Mouse (Mus musculus): Measurements from ENCODE around the gene Rpl7l1.

The Rpl7l1 gene

DNA sequence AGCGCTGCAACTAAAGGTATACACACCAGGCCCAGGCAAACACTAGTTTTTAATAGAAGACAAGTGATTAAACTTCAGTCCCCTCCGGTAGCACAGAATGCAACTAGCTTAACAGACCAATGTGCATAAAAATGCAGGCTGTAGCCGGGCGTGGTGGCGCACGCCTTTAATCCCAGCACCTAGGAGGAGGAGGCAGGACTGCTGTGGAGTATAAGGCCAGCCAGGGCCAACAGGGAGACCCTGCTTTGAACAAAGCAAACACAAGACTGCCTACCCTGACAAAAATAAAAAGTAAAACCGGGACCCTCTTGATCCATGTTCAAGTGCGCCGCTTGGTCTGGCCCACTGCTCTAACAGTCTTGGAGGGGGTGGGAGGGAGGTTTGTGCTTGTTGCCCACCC, 7.4 kb downstream of the Rpl7l1 start:
- DNase-seq (ENCODE audit: low read depth, low spot score), result no peak

DNA sequence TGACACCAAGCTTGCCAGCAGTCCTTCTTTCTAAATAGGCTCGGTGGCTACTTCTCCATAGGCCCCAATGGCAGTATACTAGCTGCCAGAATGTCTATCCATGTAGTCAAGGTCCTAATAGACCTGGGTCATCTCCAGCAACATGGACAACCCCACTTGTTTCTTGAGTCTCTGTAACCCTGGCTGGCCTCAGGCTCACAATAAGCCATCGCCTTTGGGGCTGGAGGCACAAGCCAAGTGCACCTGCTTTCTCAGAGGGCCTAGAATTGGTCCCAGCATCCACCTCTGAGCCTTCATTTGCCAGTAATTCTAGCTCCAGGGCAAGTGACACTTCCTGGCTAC, 8.4 kb downstream of the Rpl7l1 start:
- DNase-seq (ENCODE audit: low read depth, low spot score), result no peak

DNA sequence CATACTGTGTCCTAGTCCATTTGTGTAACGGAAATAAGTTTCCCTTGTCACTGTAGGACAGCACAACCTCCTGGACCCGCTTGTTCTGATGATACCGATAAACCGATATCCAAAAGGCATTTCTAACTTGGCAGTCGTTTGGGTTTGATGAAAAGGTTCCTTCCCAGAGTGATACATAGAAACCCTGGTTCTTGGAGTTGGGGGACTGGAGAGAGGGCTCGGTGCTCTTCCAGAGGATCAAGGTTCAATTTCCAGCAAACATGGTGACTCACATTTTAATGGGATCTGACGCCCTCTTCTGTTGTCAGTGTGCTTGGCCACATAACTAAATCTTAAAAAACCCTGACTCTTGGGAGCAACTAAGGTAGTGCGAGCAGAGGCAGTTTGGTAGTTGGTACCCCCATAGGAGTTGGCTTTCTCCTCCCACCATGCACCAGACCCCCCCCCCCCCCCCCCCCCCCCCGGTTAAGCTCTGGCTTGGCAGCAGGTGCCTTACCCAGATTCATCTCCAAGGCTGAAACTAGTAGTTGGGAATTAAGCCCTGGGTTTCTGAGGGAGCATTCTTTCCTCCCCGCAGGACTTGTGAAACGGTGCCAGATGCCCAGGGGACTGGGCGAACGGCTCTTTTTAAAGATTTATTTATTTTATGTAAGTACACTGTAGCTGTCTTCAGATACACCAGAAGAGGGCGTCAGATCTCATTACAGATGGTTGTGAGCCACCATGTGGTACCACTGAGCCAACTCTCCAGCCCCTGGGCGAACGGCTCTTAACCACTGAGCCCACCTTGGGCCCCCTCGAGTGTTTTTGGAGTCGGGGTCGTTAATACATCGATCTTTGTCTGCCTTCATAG, 9.0 kb downstream of the Rpl7l1 start:
- DNase-seq (ENCODE audit: low read depth, low spot score), result peak; percentile 72

DNA sequence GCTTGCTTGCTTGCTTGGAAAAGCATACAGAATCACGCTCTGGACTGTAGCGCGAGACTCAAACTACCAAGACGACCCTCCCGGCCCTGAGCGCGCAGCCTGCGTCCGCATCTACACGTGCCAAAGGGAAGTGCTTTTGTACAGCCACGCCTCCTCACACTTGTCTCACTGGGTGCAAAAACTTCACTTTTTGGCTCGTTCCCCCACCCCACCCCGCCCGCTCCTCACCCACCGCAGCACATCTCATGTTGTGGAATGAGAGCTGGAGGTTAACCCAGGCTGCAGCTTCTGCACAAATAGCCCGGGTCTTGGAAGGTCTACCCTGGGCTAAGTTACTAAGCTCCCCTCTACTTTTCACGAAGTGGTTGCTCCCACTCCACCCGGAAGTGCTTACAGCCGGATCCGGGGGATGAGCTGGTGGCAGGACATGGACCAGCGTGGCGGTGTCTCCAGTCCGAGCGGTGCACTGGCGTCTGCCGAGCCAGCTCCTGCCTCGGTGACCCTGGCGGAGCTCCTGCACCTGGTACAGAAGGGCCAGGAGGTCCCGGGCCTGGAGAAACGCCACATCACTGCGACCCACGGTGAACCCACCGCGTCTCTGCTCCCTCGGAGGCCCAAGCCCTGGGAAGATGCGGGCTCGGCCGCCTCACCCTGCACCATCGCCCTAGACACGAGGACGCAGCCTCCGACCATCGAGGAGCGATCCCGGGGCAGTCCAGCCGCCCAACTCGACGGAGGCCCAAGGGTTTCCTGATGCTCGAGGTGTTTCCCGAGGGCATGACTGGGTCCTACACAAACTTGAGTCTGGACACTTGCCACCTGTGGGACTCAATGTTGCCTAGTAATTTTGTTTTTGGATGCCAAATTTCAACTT, 9.8 kb downstream of the Rpl7l1 start, which contains the start of gene 2310039H08Rik:
2310039H08Rik (plus strand) TSS at position 232 of the 874 bp plus-strand sequence.
- peak; percentile 96 for DNase-seq (ENCODE audit: low read depth, low spot score)

DNA sequence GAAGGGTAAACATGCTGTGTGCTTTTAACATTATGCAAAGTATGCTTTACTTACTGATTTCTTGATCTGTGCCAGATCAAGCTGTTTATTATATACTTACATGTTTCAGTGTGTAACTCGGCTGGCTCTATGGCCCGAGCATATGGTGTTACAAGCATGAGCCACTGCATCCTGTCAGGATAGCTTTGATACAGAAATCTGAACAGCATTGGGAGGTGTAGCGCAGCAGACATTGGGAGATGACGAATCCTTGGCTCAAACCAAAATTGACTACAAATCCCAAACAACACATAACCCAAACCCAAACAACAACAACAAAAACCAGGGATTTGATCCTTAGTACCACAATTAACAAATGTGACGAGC, 10.5 kb downstream of the Rpl7l1 start:
- DNase-seq (ENCODE audit: low read depth, low spot score), result no peak

DNA sequence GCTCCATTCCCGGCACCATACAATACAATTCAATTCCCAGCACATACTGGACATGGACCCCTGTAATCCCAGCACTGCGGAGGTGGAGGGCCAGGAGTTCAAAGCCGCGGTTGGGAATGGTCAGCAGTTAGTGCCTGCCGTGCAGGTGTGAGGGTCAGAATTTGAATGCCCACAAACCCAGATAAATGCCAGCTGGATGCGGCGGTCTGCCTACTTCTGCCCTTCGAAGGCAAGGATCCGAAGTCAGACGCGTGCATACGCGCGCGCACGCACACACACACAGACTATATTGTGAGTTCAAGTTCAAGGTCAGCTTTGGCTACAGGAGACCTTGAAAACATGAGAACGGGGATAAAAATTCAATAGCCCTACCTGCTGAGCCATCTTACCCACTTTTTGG, 10.9 kb downstream of the Rpl7l1 start:
- no peak for DNase-seq (ENCODE audit: low read depth, low spot score)

DNA sequence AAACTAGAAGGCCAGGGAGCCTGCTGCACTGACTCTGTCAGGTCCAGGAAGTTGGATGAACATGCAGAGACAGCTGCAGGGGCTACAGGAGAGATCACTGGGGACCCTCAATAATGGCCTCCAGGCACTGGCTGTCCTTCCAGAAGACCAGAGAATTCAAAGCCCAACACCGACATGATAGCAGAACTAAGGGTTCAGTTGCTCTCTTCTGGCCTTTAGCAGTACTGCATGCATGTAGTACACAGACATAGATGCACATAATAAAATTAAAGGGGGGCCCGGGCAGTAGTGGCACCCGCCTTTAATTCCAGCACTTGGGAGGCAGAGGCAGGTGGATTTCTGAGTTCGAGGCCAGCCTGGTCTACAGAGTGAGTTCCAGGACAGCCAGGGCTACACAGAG, 11.4 kb downstream of the Rpl7l1 start:
- no peak for DNase-seq (ENCODE audit: low read depth, low spot score)

DNA sequence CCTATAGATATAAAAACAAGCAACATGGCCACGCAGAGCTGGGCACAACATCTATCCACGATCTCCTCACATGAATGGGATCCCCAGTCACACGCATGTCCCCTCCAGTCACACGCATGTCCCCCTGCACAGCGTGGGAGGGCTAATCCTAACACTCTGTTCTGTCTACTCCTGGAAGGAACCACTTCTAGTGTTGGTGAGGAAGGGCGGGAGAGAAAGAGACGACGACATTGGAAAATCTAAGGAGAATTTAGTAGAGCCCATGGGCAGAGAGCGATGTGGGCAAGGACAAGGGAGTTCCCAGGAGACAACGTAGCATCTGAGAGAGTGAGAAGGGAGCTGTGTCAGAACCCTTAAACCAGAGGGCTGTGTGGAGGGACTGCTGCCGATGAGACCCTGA, 11.9 kb downstream of the Rpl7l1 start:
- DNase-seq (ENCODE audit: low read depth, low spot score), result no peak

DNA sequence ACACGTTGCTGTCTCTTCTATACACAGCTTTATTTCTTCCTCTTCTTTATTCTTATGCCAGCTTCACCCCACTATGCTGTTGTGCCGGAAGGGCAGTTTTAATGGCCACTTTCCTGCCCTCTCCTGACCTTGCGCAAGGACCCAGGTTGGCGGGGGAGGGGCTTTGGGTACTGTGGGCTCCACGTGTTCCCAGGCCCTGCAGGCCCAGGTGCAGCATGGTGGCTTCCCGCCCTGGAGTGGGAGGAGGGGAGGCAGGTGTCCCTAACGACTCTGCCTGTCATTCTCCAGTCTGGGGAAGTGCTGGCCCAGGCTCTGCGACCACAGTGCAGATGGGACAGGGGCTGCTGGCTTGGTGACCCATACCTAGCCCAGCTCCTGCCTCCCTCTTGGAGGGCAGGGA, 14.6 kb downstream of the Rpl7l1 start:
- no peak for DNase-seq (ENCODE audit: low read depth, low spot score)

DNA sequence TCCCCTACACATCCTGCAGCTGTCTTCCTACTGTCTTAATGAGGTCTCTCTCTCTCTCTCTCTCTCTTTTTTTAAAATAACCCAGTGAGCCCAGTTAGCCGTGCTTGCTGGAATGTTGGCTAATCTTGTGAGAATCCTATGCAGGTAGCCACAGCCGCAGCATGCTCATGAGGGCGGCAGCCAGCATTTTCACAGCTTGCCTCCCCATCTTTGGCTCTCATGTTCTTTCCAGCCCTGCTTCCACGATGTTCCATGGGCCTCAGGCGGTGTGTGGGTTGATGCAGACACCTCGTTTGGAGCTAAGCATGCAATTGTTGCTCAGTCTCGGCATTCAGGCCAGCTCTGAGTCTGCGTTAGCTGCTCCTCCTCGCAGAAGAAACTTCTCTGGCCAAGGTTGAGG, 17.6 kb downstream of the Rpl7l1 start:
- peak; percentile 81 for DNase-seq (ENCODE audit: low read depth, low spot score)

DNA sequence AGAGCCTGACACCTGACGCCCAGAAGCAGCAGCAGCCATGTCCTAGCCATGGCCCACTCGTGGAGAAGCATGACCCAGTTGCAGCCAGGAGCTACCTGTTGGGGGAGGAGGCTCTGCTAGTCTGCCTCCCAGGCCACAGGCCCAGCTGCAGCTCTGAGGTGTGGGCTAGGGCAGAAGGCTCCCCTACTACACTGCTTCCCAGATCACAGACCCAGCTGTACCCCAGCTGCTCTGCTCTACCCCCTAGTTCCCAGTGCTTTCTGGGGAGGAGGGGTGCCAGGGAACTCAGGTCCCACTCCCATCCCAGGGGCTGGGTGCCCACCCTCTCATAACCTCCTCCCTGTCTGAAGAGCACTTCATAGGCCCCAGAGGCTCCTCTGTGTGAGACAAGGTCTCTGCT, 18.9 kb downstream of the Rpl7l1 start, which contains the start of gene Ptcra:
Ptcra (minus strand) TSS at position 169 of the 400 bp plus-strand sequence.
- DNase-seq (ENCODE audit: low read depth, low spot score), result no peak

DNA sequence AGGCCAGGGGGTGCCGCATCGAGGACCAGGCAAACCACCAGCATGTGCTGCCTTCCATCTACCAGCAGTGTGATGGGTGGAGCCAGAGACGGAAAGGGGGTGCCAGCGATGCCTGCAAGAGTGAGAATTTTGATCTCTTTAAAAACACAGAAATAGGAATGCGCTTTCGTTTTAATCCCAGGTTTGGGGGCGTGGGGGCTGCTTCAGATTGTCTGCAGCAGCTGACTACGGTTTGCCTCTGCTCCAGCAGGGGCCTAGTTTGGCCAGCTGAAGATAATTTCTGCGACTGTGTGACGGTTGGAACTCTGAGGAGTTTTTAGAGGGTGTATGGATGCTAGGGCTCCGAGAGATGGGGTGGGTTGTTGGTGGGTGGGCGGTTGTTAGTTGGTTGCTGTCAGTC, 23.7 kb downstream of the Rpl7l1 start:
- DNase-seq (ENCODE audit: low read depth, low spot score), result peak; percentile 43

DNA sequence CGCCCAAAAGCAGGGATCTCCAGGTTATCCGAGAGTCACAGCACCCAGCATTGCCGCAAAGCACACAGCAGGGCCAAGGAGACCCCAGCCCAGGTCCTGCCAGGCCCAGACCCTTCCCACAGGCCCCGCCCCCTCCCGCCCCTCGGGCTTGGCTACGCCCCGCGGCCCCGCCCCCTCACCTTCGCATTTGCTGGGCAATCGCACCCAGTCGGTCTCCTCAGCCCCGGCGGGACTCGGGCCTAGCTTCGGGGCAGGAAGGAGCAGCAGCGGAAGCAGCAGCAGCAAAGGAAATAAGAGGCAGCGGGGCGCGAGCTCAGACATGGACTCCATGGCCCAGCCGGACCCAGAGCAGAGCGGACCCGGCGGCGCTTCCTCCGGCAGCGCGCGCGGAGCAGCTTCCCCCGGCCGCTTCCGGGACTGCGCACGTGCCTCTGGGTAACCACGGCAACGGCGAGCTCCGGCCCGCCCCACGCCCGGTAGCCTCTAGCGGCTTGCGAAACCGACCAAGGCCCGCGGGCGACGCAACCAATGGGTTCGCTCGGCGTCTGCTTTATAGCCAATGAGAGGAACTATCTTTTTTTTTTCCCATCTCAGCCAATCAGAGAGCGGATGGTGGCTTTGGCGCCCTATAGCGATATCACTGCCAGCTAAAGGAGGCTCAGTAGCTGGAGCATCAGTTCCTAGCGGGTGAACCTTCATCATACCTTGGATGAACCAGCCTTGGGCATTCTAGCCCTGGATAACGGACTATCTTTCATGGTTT, 30.5 kb downstream of the Rpl7l1 start, which contains the start of gene Cnpy3:
Cnpy3 (minus strand) TSS at position 421 of the 763 bp plus-strand sequence.
- peak; percentile 100 for DNase-seq (ENCODE audit: low read depth, low spot score)

DNA sequence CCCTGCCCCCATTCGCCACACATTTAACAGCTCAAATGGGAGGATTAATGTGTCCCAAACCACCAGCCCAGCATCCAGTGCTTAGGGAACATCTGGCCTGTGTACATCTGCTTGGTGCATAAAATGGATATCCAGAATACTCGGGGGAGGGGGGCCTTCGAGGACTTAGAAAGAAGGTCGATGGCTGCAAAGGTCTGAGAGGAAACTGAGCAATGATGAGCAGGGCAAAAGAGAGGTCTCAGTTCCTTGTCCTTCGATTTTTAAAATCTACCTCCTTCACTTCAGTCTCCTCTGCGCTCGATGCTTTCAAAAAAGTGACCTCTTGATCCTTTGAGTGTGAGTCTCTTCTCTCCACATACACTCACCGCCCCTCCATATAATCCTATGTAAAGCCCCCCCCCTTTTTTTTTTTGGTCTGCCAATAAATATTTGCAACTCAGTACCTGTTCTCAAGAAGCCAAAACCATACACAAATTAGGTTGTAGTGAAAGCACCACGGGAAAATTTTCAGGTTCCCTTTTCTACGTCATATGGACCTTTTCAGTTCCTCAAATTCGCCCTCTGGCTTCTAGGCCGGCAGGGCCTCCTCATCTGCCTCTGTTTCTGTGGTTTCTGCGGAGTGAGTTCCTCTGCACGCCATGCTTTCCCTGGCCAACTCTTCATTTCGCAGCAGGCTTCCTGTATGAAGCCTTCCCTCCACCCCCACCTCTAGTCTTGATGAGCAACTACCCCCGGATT, 31.2 kb downstream of the Rpl7l1 start:
- DNase-seq (ENCODE audit: low read depth, low spot score), result peak; percentile 79

DNA sequence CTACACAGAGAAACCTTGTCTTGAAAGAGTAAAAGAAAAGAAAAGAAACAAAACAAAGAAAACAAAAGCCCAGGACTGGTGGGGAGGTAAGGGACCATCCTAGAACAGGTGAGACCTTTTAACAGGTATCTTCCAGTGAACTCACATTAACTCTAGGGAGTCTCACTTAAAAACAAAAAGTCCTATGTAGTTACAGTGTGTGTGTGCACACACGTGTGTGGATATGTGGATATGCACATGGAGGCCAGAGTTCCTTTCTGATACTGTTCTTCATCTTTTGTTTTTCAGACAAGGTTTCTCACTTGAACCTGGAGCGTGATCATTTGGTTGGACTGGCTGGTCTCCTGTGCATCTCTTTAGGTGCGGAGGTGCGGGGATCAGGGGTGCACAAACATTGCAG, 31.9 kb downstream of the Rpl7l1 start:
- DNase-seq (ENCODE audit: low read depth, low spot score), result no peak

DNA sequence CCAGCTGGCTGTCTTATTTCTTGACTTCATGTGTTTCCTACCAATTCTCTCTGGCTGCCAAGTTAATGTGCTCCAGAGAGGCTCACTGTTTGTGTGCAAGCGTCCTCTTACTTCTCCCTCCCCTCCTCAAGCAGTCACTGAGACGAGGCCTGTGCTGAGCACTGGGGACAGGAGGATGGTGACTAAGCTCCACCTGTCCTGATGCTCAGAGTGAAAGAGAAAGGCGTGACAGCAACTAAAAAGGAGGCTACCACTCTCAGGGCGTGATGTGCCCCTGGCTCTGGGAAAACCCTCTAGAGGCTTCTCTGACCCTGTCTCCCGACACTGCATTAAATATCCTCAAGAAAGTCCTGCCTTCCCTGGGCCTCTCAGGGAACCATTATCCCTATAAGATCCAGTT, 33.2 kb downstream of the Rpl7l1 start:
- no peak for DNase-seq (ENCODE audit: low read depth, low spot score)

DNA sequence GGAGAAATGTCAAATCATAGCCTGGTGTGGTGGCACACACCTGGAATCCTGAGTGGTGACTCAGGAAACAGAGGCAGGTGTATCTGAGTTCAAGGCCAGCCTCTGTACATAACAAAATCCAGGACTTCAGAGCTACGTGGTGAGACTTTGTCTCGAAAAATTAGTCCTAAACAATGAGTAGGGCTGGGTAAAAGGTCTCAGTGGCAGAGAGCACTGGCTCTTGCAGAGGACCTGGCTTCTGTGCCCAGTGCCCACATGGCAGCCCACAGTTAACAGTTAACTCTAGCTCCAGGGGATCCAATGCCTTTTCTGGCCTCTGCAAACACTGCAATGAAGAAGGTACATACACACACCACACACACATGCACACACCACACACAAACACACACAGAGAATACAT, 34.7 kb downstream of the Rpl7l1 start:
- DNase-seq (ENCODE audit: low read depth, low spot score), result no peak

DNA sequence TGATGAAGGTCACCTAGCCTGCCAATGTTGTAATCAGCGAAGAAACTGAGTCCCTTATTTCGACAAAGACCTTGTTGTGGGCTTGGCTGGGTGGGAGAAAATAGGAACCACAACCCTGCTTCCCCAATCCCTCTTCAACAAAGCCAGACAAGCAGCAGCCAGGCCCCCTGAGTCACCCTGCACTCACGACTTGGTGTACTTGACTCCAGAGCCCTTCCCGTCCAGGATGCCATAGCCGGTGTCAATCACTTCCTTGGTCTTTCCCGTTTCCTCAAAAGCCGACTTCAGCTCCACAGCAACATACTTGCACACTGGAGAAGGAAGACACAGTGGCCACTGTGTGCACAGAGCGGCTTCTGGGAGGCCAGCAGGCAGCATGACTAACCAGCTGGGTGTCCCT, 35.2 kb downstream of the Rpl7l1 start:
- DNase-seq (ENCODE audit: low read depth, low spot score), result no peak

DNA sequence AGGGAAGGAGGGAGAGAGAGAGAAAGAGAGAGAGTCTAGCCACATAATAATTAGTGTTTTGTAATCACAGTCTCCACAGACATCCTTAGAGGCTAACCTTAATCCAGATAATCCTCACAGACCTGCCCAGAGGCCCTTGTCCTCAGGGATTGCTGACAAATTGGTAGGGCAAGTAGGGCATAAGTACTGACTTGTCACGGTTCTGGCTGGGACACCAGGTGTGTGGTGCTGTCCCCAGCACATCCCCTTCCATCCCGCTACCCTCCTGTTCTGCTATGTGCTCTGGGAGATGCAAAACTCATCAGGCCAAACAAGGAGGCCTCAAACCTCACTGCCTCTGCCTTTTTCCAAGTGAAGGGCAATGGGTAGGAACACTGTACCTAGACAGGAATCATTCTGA, 37.0 kb downstream of the Rpl7l1 start:
- DNase-seq (ENCODE audit: low read depth, low spot score), result no peak

DNA sequence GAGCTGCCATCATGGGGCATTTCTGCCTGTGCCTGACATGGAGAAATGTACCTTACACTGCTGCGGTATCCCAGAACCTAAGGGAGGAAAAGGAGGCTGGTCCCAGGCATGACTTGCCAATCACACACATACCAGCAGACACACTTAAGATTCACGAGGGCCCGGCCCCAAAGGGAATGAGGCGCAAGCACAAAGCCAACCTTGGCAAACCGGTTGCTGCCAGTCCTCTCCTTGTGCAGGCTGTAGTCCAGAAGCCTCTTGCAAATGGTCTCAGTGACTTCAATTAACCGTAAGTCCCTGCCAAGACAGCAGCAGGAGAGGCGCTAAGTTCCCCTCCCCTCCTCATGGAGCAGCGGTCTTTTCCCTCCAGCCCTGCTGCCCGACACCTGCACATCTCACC, 39.5 kb downstream of the Rpl7l1 start:
- DNase-seq (ENCODE audit: low read depth, low spot score), result no peak

DNA sequence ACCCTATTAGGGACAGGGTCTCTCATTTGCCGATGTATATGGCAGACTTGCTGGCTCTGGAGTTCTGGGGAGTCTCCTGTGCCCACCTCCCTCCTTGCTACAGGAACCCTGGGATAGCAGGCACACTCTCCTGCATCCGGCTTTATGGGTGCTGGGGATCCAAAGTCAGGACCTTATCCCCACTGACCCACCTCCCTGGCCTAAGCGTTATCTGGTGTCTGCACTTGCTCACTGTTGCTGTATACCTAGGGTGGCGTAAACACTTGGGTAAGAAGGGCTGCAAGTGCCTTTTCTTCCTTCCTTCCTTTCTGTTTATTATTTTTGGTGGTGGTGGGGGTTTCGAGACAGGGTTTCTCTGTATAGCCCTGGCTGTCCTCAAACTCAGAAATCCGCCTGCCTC, 41.2 kb downstream of the Rpl7l1 start:
- no peak for DNase-seq (ENCODE audit: low read depth, low spot score)
